19 mouse cellular contexts compared by ENCODE assay signal in genomic region chr3:51776018-51776611, GRCm38 (mm10).
DNase-seq lines count a peak whose midpoint lies in the region; ATAC-seq and TF ChIP-seq lines count a peak whose summit lies in the region.
"Had no signal": no experiment of that assay in that cellular context is flagged by ENCODE, and none has a peak within 500 bp of the region (broad histone marks: within the 10 kb centered on the region; RNA-seq: fewer than 3 reads in every experiment).

No protein-coding gene starts in this region.

- DNase-seq in midbrain, embryonic 11.5 days (ENCODE audit: low spot score, missing footprints): peak; percentile 59
- DNase-seq in right cerebral cortex, postnatal 36 days (ENCODE audit: low spot score in 2 of 2): no peak
- DNase-seq in left cerebral cortex, postnatal 14 days (ENCODE audit: low spot score in 2 of 2): no peak
- DNase-seq: adrenal gland, adult 2 months; adrenal gland, postnatal 10 days; adrenal gland, postnatal 25 days; cerebellum, adult 11 months; cerebellum, adult 18-20 months; cerebellum, adult 8-10 months; cerebellum, adult 9-11 months; cerebellum, postnatal 14 days; cerebellum, postnatal 36 days had no signal

- H3K27ac ChIP-seq in midbrain, embryonic 11.5 days (ENCODE audit: low read depth, low read length): no peak overlapping the region
- H3K27ac ChIP-seq in midbrain, embryonic 15.5 days: no peak overlapping the region
- H3K27ac ChIP-seq: embryonic facial prominence, embryonic 10.5 days; embryonic facial prominence, embryonic 12.5 days; forebrain, embryonic 13.5 days; forebrain, embryonic 15.5 days had no signal

- no peak overlapping the region for H3K9ac ChIP-seq in midbrain, embryonic 11.5 days (ENCODE audit: low read length)
- H3K9ac ChIP-seq in midbrain, embryonic 15.5 days: no peak overlapping the region
- H3K9ac ChIP-seq: embryonic facial prominence, embryonic 12.5 days; forebrain, embryonic 13.5 days; forebrain, embryonic 15.5 days had no signal

- H3K4me2 ChIP-seq in midbrain, embryonic 11.5 days: no peak overlapping the region
- no peak overlapping the region for H3K4me2 ChIP-seq in midbrain, embryonic 15.5 days
- no peak overlapping the region for H3K4me2 ChIP-seq in myocyte (ENCODE audit: low read depth)
- H3K4me2 ChIP-seq: embryonic facial prominence, embryonic 12.5 days; forebrain, embryonic 13.5 days; forebrain, embryonic 15.5 days had no signal

- H3K9me3 ChIP-seq in midbrain, embryonic 11.5 days (ENCODE audit: control insufficient read depth, low read length): no peaks in the 10 kb centered on the region
- H3K9me3 ChIP-seq in midbrain, embryonic 15.5 days: no peaks in the 10 kb centered on the region
- H3K9me3 ChIP-seq: embryonic facial prominence, embryonic 10.5 days; embryonic facial prominence, embryonic 12.5 days; forebrain, embryonic 13.5 days; forebrain, embryonic 15.5 days had no signal

- intact Hi-C loops in left cerebral cortex, postnatal 14 days (cut with DNase I): no loop called here

- H3K4me3 ChIP-seq in midbrain, embryonic 11.5 days (ENCODE audit: low read depth, low read length): no peak overlapping the region
- no peak overlapping the region for H3K4me3 ChIP-seq in midbrain, embryonic 15.5 days
- no peak overlapping the region for H3K4me3 ChIP-seq in myocyte
- H3K4me3 ChIP-seq: embryonic facial prominence, embryonic 10.5 days; embryonic facial prominence, embryonic 12.5 days; forebrain, embryonic 13.5 days; forebrain, embryonic 15.5 days had no signal

- no peak overlapping the region for H3ac ChIP-seq in myocyte (ENCODE audit: control insufficient read depth, insufficient read length)

- H3K27me3 ChIP-seq in midbrain, embryonic 11.5 days (ENCODE audit: control insufficient read depth, insufficient read depth, low read length): no peaks in the 10 kb centered on the region
- H3K27me3 ChIP-seq in midbrain, embryonic 15.5 days (replicated peaks): no peaks in the 10 kb centered on the region
- H3K27me3 ChIP-seq in myocyte (ENCODE audit: control insufficient read depth, insufficient read depth, insufficient read length): no peaks in the 10 kb centered on the region
- H3K27me3 ChIP-seq: embryonic facial prominence, embryonic 12.5 days; forebrain, embryonic 13.5 days; forebrain, embryonic 15.5 days had no signal

- TF ChIP-seq POLR2A in myocyte (IDR thresholded peaks at IDR 0.05; ENCODE audit: insufficient read length, low read depth): no peak

- no peaks in the 10 kb centered on the region for H3K79me2 ChIP-seq in myocyte (ENCODE audit: control insufficient read depth, insufficient read depth)

- H3K36me3 ChIP-seq in midbrain, embryonic 11.5 days (ENCODE audit: control insufficient read depth, insufficient read depth, low read length): no peaks in the 10 kb centered on the region
- H3K36me3 ChIP-seq in midbrain, embryonic 15.5 days (replicated peaks): no peaks in the 10 kb centered on the region
- no peaks in the 10 kb centered on the region for H3K36me3 ChIP-seq in myocyte (ENCODE audit: control insufficient read depth, insufficient read depth)
- H3K36me3 ChIP-seq: embryonic facial prominence, embryonic 10.5 days; embryonic facial prominence, embryonic 12.5 days; forebrain, embryonic 15.5 days had no signal

- peaks cover 15% of the 10 kb centered on the region for H3K4me1 ChIP-seq in midbrain, embryonic 11.5 days (ENCODE audit: control insufficient read depth, insufficient read depth, low read length)
- H3K4me1 ChIP-seq in midbrain, embryonic 15.5 days: peaks cover 24% of the 10 kb centered on the region

- no peak for ATAC-seq in midbrain, embryonic 11.5 days (ENCODE audit: low FRiP score)
- ATAC-seq in midbrain, embryonic 15.5 days (replicated peaks): no peak
- peak; percentile 58 for ATAC-seq in granulocyte monocyte progenitor cell, adult 5-6 weeks (replicated peaks; ENCODE audit: poor library complexity, severe bottlenecking)
- ATAC-seq: forebrain, embryonic 13.5 days; forebrain, embryonic 15.5 days had no signal

- WGBS in midbrain, embryonic 11.5 days: 89% methylated on average over 2 of the region's 2 CpGs
- WGBS in midbrain, embryonic 15.5 days: 86% methylated on average over 2 of the region's 2 CpGs

TF ChIP-seq in myocyte, 11 proteins besides CTCF, POLR2A, EP300 and RAD21:
- TF ChIP-seq MYOD1 (IDR thresholded peaks at IDR 0.05; ENCODE audit: control insufficient read depth in 1 of 3, insufficient read length in 2 of 3, low read depth in 2 of 3) (peak in 2 of 3 experiments; percentile 21 to 56), MYOG (IDR thresholded peaks at IDR 0.05; ENCODE audit: control insufficient read depth in 1 of 3, insufficient read depth in 1 of 3, insufficient read length in 2 of 3, low read depth in 2 of 3) (peak in 2 of 3 experiments; percentile 65 to 67), CEBPB (IDR thresholded peaks at IDR 0.05; ENCODE audit: insufficient read depth, poor library complexity, severe bottlenecking) (no peak)
